ENCODE assay signal across 9 mouse cellular contexts in the genomic region with DNA sequence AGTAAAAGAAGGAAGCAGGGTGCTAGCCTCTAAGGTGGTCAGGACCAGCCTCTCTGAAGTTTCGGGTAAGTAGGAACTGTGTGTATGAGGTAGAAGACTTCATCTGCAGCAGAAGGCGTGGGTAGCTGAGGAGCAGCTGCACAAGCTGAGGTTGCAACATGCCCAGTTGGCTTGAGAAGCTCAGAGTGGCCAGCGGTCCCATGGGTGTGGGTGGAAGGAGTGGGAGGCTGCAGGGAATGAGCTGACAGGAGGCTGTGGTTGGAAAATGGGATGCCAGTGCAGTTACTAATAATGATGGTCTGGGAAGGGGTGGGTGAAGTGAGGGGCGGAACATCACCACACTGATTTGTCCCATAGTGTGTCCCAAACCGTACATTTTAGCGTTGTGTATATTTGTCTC.
DNase-seq lines count a peak whose midpoint lies in the region.
"Had no signal": no experiment of that assay in that cellular context is flagged by ENCODE, and none has a peak within 500 bp of the region (broad histone marks: within the 10 kb centered on the region; RNA-seq: fewer than 3 reads in every experiment).

No protein-coding gene starts in this region.

- intact Hi-C loops in heart, postnatal 36 days (cut with DNase I): loop anchor here (10.0 kb wide), 1 partner anchor 300 kb away; no protein-coding TSS in a partner anchor

- peak; percentile 24 to 62 for DNase-seq in adrenal gland, adult (ENCODE audit: inconsistent age in 2 of 2, low spot score in 1 of 2)
- DNase-seq in adrenal gland, postnatal 4 days (ENCODE audit: low spot score in 2 of 2): no peak
- peak; percentile 27 to 45 for DNase-seq in right cerebral cortex, adult 2 months (ENCODE audit: low spot score in 2 of 2)
- DNase-seq in right cerebral cortex, postnatal 10 days (ENCODE audit: low spot score in 2 of 2): no peak
- peak; percentile 32 to 35 for DNase-seq in heart, postnatal 36 days
- DNase-seq in telencephalon, adult 2 months (ENCODE audit: low read depth, low spot score): peak; percentile 39
- DNase-seq in thymus, postnatal 25 days: no peak
- no peak for DNase-seq in cerebellum, postnatal 36 days
- DNase-seq: cerebellum, adult 11 months had no signal

Comparison
In these comparisons a context has a peak if more than half of its experiments do, and no peak if none do; other contexts are left out.
1. DNase-seq: peak in adrenal gland, adult (2 of 2), right cerebral cortex, adult 2 months (2 of 2), heart, postnatal 36 days (2 of 2) and telencephalon, adult 2 months (single experiment); none in adrenal gland, postnatal 4 days (0 of 2), right cerebral cortex, postnatal 10 days (0 of 2), thymus, postnatal 25 days (single experiment) and cerebellum, postnatal 36 days (0 of 2).